Mouse (Mus musculus) urinary bladder, postnatal 14 days (tissue): Measurements from ENCODE around the gene Gm8439.
"Not testable (repeated sequence)": the region's sequence is repeated elsewhere in the genome, so short reads cannot be mapped to it uniquely, and the experiment has no call there.

Experiments used
- DNase-seq: peaks from one replicate; pipeline ENCODE4 v3.0.0; 2021; ENCODE audit warnings: low spot score

The Gm8439 gene

DNA sequence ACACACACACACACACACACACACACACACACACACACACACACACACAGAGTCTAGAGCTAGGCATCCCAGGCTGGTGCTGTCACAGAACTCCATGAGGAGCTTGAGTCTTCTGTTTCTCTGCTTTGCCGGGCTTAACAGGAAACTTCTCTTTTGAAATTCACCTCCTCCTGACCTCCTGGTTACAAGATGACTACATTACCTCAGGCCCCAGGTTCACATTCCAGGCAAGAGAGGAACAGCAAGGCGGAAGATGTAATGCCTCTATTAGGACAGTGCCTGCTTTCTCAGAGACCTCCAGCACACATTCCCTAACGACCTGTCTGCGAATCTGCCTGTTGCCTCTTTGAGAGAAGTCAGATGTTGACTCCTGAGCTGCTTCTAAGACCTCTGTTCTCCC lies at the start of gene Gm8439:
Gene Gm8439, plus strand, starts transcription at position 301 of the 400 bp plus-strand sequence.
- no peak for DNase-seq

GRCm38 (mm10) chr4:120544896-120545295 lies 43.6 kb upstream of the Gm8439 start:
- no peak for DNase-seq

DNA sequence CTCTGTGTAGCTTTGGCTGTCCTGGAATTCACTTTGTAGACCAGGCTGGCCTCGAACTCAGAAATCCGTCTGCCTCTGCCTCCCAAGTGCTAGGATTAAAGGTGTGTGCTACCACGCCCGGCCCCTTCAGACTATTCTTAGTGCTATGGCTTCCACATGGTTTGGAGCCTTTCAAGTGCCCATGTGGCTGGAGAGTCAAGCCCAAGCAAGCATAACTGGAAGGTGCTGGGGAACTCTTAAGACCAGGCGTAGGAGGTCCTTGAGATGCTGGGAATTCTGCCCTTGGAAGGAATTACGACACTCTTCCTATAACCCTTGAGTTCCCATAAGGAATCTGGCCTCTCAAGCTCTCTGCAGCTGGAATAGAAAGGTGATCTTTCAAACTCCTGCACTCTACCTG lies 32.0 kb upstream of the Gm8439 start:
- DNase-seq: no peak

DNA sequence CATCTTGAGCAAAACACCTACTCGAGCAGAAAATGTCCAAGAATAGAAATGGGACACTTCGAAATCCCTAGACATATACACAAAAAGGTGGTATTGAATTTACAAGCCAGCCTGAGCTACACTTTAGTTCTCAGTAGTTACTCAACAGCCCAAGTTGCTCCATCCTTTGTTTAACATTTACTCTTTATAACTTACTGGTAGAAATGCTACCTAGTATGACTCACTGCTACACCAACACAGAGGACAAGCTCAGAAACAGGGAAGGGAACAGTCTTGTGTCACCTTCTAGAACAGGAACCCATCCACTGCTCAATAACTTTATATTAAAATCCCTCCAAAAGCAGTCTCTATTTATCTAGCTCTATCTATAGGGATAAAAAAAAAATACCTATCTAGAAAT lies 22.8 kb upstream of the Gm8439 start:
- DNase-seq: no peak

- no peak for DNase-seq
These were observed 20.5 kb upstream of the Gm8439 start for GRCm38 (mm10) chr4:120568005-120568404.

GRCm38 (mm10) chr4:120569025-120569424 lies 19.5 kb upstream of the Gm8439 start:
- no peak for DNase-seq

DNA sequence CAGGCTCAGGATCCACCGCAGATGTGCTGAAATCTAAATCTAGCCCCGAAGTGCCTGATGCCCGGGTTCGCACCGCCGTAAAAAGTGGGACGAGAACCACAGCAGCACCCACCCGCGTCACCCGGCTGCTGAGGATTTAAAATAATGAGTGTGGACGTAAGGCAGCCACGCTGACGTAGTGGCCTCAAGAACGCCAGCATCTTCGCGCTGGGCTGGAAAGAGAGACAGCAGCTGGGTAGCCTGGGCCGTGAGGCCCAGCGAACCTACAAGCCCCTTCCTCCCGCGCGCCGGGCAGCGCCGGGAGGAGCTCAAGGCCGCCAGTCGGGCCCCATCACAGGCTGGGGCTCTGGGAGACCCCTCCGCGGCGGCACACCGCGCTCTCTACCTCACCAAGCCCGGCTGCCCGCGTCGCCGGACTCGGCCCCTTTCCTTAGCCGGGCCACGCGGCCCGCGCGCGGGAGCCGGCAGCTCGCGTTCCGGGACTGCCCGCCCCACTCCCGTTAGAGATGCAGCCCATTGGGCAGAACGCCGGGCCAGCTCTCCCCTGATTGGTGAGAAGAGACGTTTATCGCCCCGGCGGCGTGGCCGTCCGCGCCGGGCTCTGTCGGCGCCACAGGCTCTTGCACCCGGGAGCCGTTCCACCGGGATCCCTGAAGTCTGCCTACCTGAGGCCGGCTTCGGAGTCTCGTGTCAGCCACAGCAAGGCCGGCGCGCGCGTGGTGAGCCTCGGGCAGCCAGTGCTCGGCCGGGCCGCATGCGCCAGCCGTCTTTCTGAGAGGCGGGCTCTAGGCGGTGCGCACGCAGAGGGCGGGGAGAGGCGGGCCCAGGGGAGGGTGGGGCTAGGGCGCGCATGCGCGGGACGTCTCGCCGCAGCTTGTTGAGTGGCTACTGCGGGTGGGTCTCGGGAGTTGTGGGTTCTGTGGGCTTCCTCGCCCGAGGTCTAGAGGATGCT lies 18.8 kb upstream of the Gm8439 start, which contains the start of gene Ctps:
Gene Ctps, minus strand, starts transcription at position 791 of the 952 bp plus-strand sequence.
- DNase-seq: peak; percentile 95

DNA sequence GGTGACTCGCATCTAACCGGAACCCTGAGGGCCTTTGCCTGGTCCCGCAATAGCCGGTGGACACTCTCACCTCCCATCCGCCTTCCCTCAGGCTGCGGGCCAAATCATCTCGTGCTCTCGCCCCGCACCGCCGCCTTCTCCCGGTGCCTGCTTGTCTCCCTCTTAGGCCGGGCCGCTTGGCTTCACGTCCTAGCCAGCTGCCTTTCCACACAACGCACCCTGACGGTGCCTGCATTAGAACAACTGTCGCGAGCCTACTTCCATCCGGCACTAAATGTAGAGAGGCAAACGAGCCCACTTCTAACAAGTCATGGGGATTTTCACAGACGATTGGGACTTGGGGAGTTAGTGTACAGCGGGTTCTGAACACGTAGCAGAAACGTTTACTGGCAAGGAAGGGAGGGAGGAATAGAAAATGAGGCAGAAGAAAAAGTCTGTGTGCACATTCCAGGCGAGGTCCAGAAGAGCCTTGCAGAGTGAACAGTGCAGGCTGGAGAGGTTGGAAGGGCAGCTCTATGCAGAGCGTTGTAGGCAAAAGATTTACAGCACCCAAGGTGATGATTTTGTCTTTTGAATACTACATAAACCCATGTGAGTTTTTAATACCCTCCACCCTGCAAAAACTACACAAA lies 18.0 kb upstream of the Gm8439 start:
- DNase-seq: no peak

DNA sequence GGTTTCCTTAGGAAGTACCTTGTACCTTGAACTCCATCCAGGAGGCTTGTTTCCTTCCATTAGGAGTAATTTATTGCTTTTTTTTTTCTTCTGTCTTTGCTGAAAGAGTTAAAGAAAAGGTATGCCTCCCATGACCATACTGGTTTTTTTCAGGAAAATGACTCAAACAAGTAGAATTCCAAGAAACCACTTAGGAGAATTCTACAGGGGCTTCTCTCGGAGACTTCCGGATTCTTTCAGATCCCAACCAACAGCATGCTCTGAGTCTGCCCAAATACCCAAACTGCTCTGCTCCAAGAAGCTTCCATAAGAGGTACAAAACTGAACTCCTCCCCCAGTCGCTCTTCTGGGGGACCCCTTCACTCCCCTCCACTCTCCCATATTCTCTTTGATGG lies 17.5 kb upstream of the Gm8439 start:
- DNase-seq: no peak

DNA sequence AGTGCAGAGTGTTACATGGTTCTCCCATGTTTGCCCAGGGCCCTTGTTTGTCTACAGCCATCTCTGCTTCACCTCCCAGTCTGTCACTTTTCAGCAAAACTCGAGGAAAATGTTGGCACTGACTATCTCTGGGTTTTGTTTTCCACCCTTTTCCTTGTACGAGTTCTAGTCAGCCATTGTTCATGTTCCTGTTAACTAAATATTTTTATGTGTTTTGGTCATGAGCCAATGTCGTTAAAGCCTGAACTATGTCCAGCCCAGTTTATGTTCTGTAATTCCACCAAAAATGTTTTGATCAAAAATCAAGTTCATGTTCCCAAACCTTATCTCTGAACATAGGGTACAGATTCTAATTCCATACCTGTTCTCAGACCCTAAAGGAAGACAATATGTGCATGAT lies 16.9 kb upstream of the Gm8439 start:
- DNase-seq: no peak

DNA sequence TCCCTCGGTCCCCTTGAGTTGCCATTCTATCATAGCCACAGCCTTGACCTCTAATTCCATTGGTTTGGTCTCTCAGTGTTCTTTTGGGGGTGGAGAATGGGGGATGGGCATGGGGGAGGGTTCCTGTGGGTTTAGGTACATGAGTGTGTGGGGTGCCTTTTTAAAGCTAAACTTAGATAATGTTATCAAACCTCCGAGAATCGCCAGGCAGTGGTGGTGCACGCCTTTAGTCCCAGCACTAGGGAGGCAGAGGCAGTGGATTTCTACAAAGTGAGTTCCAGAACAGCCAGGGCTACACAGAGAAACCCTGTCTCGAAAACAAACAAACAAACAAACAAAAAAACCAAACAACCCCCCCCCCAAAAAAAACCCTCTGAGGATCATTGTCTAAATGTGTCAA lies 7.7 kb upstream of the Gm8439 start:
- no peak for DNase-seq

DNA sequence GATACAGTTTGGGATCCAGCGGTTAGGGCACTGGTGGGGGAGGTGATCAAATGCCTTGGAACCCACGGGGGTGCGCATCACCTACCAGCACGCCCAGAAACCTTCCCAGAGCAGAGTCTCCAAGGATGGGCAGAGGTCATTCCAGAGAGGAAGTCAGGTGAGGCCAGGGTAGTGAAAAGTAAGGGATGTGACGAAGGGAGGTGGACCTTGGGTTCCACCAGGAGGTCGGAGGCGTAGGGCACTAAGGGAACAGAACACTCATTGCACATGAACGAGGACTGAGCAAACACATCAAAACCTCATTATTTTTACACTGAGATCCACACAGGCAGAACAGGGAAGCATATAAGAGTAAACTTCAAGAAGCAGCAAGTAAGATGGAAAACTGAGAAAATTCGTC lies 6.8 kb upstream of the Gm8439 start:
- DNase-seq: no peak

- no peak for DNase-seq
These were observed 1.6 kb upstream of the Gm8439 start for GRCm38 (mm10) chr4:120586986-120587385.

DNA sequence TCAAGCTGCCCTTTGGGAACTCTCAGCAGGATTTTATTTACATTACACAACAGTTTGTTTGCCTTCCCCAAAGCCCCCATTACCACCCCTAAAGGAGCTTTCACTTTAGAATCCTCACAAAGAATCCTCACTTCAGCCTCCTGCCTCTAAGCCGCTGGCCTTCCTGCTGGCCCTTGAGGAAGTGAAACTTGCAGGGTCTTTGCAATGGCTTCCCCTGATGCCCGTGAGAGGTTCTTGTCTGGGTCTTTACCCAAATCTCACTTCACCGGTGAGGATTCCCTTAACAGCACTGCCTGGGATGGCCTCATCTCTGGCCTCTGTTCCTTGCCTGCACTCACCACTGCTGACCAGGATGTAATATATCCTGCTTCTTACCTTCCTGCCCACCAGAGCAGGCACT lies 525 bp downstream of the Gm8439 start:
- DNase-seq: no peak

- peak; percentile 49 for DNase-seq
These were observed 1.4 kb downstream of the Gm8439 start for GRCm38 (mm10) chr4:120589815-120590422.

- DNase-seq: no peak
These were observed 2.4 kb downstream of the Gm8439 start for GRCm38 (mm10) chr4:120590973-120591372.

DNA sequence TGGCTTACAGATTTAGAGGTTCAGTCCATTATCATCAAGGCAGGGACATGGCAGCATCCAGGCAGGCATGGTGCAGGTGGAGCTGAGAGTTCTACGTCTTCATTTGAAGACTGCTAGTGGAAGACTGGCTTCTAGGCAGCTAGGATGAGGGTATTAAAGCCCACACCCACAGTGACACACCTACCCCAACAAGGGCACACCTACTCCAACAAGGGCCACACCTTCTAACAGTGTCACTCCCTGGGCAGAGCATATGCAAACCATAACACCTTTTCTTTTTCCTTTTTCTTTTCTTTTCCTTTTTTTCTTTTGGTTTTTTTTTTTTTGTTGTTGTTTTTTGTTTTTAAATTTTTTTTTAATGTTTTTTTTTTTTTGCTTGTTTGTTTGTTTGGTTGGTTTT lies 7.7 kb downstream of the Gm8439 start:
- DNase-seq: not testable (repeated sequence)

GRCm38 (mm10) chr4:120598922-120599321 lies 10.4 kb downstream of the Gm8439 start:
- no peak for DNase-seq

DNA sequence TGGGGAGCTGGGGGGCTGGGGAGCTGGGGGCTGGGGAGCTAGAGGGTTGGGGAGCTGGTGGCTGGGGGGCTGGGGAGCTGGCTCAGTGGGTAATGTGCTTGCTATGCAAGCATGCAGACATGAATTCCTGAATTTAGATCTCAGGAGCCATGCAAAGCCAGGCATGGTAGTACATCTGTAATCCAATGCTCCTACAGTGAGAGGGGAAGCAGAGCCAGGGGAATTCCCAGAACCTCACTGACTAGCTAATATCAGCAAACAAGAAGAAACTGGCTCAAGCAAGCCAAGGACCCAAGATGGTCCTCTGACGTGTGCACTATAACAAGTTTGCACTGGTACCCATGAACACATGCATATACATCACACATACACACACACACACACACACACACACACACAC lies 13.2 kb downstream of the Gm8439 start:
- no peak for DNase-seq

DNA sequence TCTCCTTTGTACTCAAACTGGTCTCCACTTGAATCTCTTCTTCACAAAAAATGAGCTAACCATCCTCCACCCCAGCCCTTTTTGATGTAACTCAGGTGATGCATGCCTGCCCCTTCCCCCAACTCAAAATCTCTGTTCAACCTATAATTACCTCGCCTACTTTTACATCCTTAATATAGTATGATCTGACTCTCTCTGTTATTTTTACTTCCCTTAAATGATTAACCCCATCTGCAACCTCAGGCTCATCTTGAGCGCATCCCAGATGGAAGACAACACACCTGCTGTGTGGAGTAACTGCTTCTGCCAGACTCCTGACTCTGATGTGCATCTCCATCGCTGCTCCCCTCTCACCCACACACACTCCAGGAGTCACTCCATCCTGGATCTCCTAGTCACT lies 14.1 kb downstream of the Gm8439 start:
- no peak for DNase-seq

DNA sequence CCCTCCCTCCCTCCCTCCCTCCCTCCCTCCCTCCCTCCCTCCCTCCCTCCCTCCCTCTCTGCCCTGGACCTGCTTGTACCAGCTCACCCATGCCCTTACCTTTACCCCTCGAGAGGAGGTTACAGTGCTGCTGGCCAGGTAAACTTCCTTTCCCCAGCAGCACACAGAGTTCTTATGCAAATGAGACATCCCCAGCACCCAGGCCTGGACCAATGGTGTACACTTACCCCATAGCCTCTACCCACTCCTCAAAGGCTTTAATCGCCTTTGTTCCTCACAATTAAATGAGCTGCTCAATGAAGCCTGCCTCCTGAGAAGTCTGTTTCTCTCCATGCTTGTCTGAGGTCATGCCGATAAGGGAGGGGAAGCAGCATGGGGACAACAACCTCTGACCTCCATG lies 18.4 kb downstream of the Gm8439 start:
- no peak for DNase-seq

DNA sequence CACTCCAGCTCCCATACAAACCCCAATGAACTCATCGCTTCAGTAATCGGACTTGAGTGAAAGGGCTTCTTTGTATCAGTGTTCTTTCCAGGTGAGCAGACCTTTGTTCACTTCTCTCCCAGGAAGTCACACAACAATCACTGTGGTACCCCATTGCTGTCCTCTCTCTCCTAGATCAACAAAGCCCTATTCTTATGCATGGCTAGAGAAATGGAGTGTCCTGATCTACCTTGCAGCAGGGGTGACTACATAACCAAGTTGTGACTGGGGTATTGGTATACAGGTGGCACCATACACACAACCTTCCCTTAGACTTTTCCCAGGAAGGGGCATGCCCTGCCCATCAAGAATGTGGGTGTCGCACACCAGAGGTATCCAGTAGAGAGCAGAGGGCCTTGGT lies 22.5 kb downstream of the Gm8439 start:
- no peak for DNase-seq
